Mouse (Mus musculus): ENCODE measurements at regions not wholly inside any gene's neighbourhood (a gene's known extent, or its start where the extent isn't known, plus 50 kb on each side); places are given as distances from the start of the nearest gene placed in this dataset.

DNA sequence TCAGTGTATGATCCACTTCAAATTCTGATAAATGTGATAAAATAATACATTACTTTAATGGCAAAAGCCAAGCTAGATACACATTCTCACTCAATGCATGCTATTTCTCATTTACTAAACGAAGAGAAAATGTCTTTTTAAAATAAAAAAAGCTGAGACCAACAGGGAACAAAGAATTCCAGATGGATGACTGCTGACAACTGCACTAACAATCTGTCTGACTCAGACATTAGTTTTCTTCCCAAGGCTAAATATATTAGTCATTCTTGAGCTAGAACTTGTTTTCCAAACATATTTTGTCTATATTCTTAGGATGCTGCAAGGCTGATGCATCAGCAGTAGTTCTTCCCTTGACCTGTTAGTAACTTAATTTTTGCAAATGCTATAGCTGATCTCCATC, 1008.2 kb downstream of the Sis start:
- no peak for DNase-seq (ENCODE audit: low read depth, low spot score)

DNA sequence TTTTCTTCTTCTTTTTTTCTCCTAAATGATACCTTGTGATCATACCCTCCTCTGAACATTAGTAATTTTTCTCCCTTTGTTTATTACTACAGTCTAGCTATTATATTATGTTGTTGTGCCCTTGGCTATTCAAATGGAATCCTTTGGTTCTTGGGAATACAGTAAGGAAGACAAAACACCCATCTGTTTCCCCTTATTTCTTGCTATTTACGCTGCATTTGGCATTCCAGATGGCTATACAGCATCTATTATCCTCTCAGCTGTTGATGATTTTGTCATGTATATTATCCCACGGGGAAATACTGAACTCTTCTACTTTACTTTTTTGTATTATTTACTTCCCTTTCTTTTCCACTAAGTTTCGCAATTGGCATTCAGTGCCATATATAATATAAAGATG, 1047.8 kb downstream of the Sis start:
- no peak for DNase-seq (ENCODE audit: low read depth, low spot score)

DNA sequence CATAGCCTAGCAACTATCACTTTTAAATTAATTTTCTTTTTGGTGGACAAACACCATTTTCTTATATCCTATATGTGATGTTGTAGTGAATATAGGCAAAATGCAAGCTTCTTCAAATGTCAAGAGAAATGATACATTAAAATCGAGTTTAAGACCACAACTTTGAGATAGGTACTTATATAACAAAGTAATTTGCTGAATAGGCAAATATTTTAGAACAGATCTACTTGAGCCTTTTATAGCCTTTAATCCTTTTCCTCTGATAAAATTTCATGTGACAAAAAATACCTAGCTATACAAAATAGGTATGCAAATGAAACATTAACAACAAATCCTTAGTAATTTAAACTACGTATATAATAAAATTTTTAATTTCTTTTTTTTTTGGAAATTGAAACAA, 1053.9 kb downstream of the Sis start:
- no peak for DNase-seq (ENCODE audit: low read depth, low spot score)

DNA sequence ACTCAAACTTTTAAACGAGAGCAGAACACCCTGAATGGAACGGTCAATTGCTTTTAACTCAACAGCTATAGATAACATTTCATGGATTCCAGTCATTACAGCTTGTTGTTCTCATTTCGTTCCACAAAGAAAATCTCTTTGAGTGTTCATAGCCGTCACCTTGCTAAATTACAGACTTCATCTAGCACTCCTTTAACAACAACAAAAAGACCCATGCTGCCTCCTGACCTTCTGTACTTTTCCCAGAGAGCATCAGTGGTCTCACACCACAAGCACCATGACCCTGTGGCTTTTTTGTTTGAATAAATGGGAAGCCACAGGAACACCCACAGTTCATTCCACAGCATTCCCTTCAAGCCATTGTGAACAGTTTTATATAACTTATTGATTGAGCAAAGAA, 1058.4 kb downstream of the Sis start:
- DNase-seq (ENCODE audit: low read depth, low spot score) = peak; percentile 47

DNA sequence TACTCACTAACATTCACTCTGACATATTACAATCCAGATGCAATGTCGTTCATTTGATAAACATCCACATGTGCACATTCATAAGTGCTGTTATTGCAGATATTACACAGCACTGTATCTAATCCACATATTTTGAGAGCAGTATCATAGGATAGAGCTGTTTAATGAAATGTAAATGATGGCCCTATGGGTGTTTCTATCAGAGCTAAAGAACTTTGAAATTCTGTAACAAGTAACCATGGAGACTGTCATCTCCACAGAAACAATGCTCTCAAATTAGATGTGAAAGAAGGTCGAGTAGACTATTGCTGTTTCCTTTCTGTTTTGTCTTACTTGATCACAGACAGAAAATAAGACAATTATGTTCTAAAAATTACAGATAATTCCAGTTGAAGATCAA, 1103.0 kb downstream of the Sis start:
- DNase-seq (ENCODE audit: low read depth, low spot score) = no peak

DNA sequence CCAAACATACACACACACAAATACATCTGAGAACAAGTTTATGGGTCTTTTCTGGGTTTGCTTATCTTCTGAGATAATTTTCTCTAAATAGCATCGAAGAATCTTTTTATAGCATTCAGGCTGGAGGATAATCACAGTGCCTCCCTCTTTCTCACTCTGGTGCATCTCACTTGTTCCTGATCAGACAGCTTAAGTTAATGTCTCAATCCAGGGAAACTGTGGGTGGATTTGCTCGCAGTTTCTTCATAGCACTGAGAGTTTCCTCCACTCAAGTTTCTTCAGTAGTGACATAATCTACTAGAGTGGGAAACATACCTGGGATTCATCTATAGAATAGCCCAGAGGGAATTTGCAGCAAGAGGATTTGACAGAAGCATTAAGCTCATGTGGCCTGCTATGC, 1131.6 kb downstream of the Sis start:
- no peak for DNase-seq (ENCODE audit: low read depth, low spot score)
